Mouse (Mus musculus) cortical plate, adult 2 months (tissue): ENCODE measurements around the gene Susd6. TPM values are rescaled to one million over a fixed set of nuclear protein-coding genes. Genes with fewer than 3 reads are reported as not detected.
A peak's percentile ranks its signal among the peaks of the same experiment; 100 is the strongest.

Source experiments
- H3K27ac ChIP-seq: fragments of 200-500 bp; 2 replicates; pipeline ENCODE4 v1.5.1; 2012; ENCODE audit warnings: low read length, control low read depth, inconsistent platforms; ENCODE audit not compliant: insufficient read depth
- H3K4me1 ChIP-seq: fragments of 200-500 bp; 2 replicates; pipeline ENCODE4 v1.6.1; 2011; ENCODE audit warnings: low read length; ENCODE audit not compliant: control insufficient read depth, insufficient read depth
- H3K4me3 ChIP-seq: fragments of 200-500 bp; 2 replicates; pipeline ENCODE4 v1.5.1; 2011; ENCODE audit warnings: mild to moderate bottlenecking, low read length, control low read depth; ENCODE audit not compliant: insufficient read depth
- CTCF ChIP-seq: fragments of 200-500 bp; IDR thresholded peaks from 2 replicates; pipeline ENCODE4 v1.5.1; 2011; ENCODE audit warnings: mild to moderate bottlenecking, control low read depth, low read length; ENCODE audit not compliant: insufficient read depth; ENCODE audit errors: extremely low read depth
- POLR2A ChIP-seq: fragments of 200-500 bp; IDR thresholded peaks from 2 replicates; pipeline ENCODE4 v1.6.1; 2011; ENCODE audit warnings: mild to moderate bottlenecking, low read length, control low read depth; ENCODE audit not compliant: insufficient read depth; ENCODE audit errors: extremely low read depth
- polyA plus RNA-seq: library from polyadenylated mRNA; depleted of rRNA; stranded (reverse); fragments of >200 nt; gene quantifications from 2 replicates; pipeline ENCODE4 v1.2.3, GENCODE M21; 2012; rRNA removed

The Susd6 gene
- 24.8 and 26.4 TPM in 2 replicates for polyA plus RNA-seq

- H3K4me1 ChIP-seq, result peaks cover 7% of the 10 kb centered on the region; the same call in 1 of the 2 replicates
- TF ChIP-seq POLR2A (peak; percentile 87), CTCF (no peak)
- peak within 1 kb of the TSS; percentile 78 for H3K4me3 ChIP-seq
- H3K27ac ChIP-seq, result peak within 1 kb of the TSS; percentile 99
These were observed at the start of gene Susd6 for GRCm38 (mm10) chr12:80789849-80790694. TSS of gene Susd6 (plus strand) at chr12:80790510.

GRCm38 (mm10) chr12:80744614-80745013 is 45.7 kb upstream of the Susd6 start:
- Histone ChIP-seq H3K4me3 (no peak overlapping the region), H3K27ac (no peak overlapping the region), H3K4me1 (peaks cover 2% of the 10 kb centered on the region; the same call in 1 of the 2 replicates)
- TF ChIP-seq POLR2A (no peak), CTCF (no peak)

- Histone ChIP-seq H3K4me1 (peaks cover 2% of the 10 kb centered on the region; the same call in 1 of the 2 replicates), H3K4me3 (no peak overlapping the region), H3K27ac (no peak overlapping the region)
- TF ChIP-seq CTCF, result no peak
- no peak for TF ChIP-seq POLR2A
These were observed 44.1 kb upstream of the Susd6 start for GRCm38 (mm10) chr12:80746031-80746813.

- H3K4me3 ChIP-seq, result no peak overlapping the region
- H3K27ac ChIP-seq, result no peak overlapping the region
- no peak for TF ChIP-seq POLR2A
- no peak for TF ChIP-seq CTCF
- 0 out of 2 replicates have a peak, but pooled peaks cover 1% of the 10 kb centered on the region for H3K4me1 ChIP-seq
These were observed 38.8 kb upstream of the Susd6 start for GRCm38 (mm10) chr12:80751556-80751955.

GRCm38 (mm10) chr12:80757751-80758558 is 32.4 kb upstream of the Susd6 start:
- Histone ChIP-seq H3K4me1 (no peaks in the 10 kb centered on the region), H3K4me3 (no peak overlapping the region), H3K27ac (no peak overlapping the region)
- TF ChIP-seq POLR2A (no peak), CTCF (no peak)

- Histone ChIP-seq H3K4me1 (no peaks in the 10 kb centered on the region), H3K27ac (peak overlapping the region; percentile 42), H3K4me3 (peak overlapping the region; percentile 59)
- no peak for TF ChIP-seq CTCF
- TF ChIP-seq POLR2A, result no peak
These were observed 31.5 kb upstream of the Susd6 start for GRCm38 (mm10) chr12:80758559-80759386.

GRCm38 (mm10) chr12:80759387-80759712 is 31.0 kb upstream of the Susd6 start:
- H3K27ac ChIP-seq, result peak overlapping the region; percentile 42
- TF ChIP-seq CTCF (no peak), POLR2A (no peak)
- peak overlapping the region; percentile 59 for H3K4me3 ChIP-seq

GRCm38 (mm10) chr12:80759713-80760395 is 30.5 kb upstream of the Susd6 start:
- Histone ChIP-seq H3K4me3 (peak overlapping the region; percentile 59), H3K27ac (peak overlapping the region; percentile 42), H3K4me1 (no peaks in the 10 kb centered on the region)
- TF ChIP-seq POLR2A (no peak), CTCF (no peak)

More at GRCm38 (mm10) chr12:80759387-80759712, 31.0 kb upstream of the Susd6 start:
- no peaks in the 10 kb centered on the region for H3K4me1 ChIP-seq
